Mouse (Mus musculus): Measurements from ENCODE around the gene Zbtb32. TPM values are rescaled to one million over a fixed set of nuclear protein-coding genes. Genes with fewer than 3 reads are reported as not detected.
A peak's percentile ranks its signal among the peaks of the same experiment; 100 is the strongest.

Zbtb32 gene
- polyA plus RNA-seq, 1 experiment from 2014 or later: 0.27 TPM

GRCm38 (mm10) chr7:30572389-30572788 is 26.3 kb downstream of the Zbtb32 start:
- Histone ChIP-seq H3K36me3 (ENCODE audit: control insufficient read depth, insufficient read depth, low read length) (peaks cover 91% of the 10 kb centered on the region), H3K4me3 (ENCODE audit: low read depth, low read length) (no peak overlapping the region), H3K27me3 (ENCODE audit: control insufficient read depth, insufficient read depth, low read length) (no peaks in the 10 kb centered on the region), H3K9me3 (ENCODE audit: control insufficient read depth, low read depth, low read length) (no peaks in the 10 kb centered on the region), H3K4me1 (ENCODE audit: control insufficient read depth, insufficient read depth, low read length) (no peaks in the 10 kb centered on the region), H3K9ac (replicated peaks; ENCODE audit: low read depth, low read length) (no peak overlapping the region), H3K4me2 (replicated peaks; ENCODE audit: low read depth, low read length) (no peak overlapping the region), H3K27ac (ENCODE audit: low read length) (no peak overlapping the region)
- ATAC-seq (ENCODE audit: insufficient number of reproducible peaks, insufficient read depth, low FRiP score, low read depth): no peak
- WGBS: 88% methylated on average over 5 of the region's 5 CpGs

- 88% methylated on average over 11 of the region's 11 CpGs for WGBS
- H3K9me3 ChIP-seq (ENCODE audit: control insufficient read depth, low read depth, low read length): no peaks in the 10 kb centered on the region
- H3K27me3 ChIP-seq (ENCODE audit: control insufficient read depth, insufficient read depth, low read length): no peaks in the 10 kb centered on the region
These were observed 31.2 kb downstream of the Zbtb32 start for GRCm38 (mm10) chr7:30567555-30567954.

GRCm38 (mm10) chr7:30566033-30566432 is 32.7 kb downstream of the Zbtb32 start:
- Histone ChIP-seq H3K4me1 (ENCODE audit: control insufficient read depth, insufficient read depth, low read length) (no peaks in the 10 kb centered on the region), H3K9ac (replicated peaks; ENCODE audit: low read depth, low read length) (no peak overlapping the region)
- WGBS: 80% methylated on average over 9 of the region's 9 CpGs

More at GRCm38 (mm10) chr7:30567555-30567954, 31.2 kb downstream of the Zbtb32 start:
- ATAC-seq (ENCODE audit: insufficient number of reproducible peaks, insufficient read depth, low FRiP score, low read depth): no peak
- H3K4me1 ChIP-seq (ENCODE audit: control insufficient read depth, insufficient read depth, low read length): no peaks in the 10 kb centered on the region
- H3K27ac ChIP-seq (ENCODE audit: low read length): no peak overlapping the region
- H3K4me3 ChIP-seq (ENCODE audit: low read depth, low read length): no peak overlapping the region
- no peak overlapping the region for H3K4me2 ChIP-seq (replicated peaks; ENCODE audit: low read depth, low read length)
- H3K9ac ChIP-seq (replicated peaks; ENCODE audit: low read depth, low read length): no peak overlapping the region
- peaks cover 58% of the 10 kb centered on the region for H3K36me3 ChIP-seq (ENCODE audit: control insufficient read depth, insufficient read depth, low read length)

GRCm38 (mm10) chr7:30564970-30565571 is 33.6 kb downstream of the Zbtb32 start, which contains the start of gene Igflr1:
Gene Igflr1 (plus strand): TSS chr7:30565427.
- 0 out of 2 replicates have a peak within 1 kb of the TSS, but pooled peaks have one; percentile 59 for H3K4me3 ChIP-seq (ENCODE audit: low read depth, low read length)
- H3K9ac ChIP-seq (replicated peaks; ENCODE audit: low read depth, low read length): no peak within 1 kb of the TSS
- no peak for ATAC-seq (ENCODE audit: insufficient number of reproducible peaks, insufficient read depth, low FRiP score, low read depth)
- H3K9me3 ChIP-seq (ENCODE audit: control insufficient read depth, low read depth, low read length): no peaks in the 10 kb centered on the region
- H3K27me3 ChIP-seq (ENCODE audit: control insufficient read depth, insufficient read depth, low read length): no peaks in the 10 kb centered on the region
- 95% methylated on average over 12 of the region's 12 CpGs for WGBS
- no peaks in the 10 kb centered on the region for H3K4me1 ChIP-seq (ENCODE audit: control insufficient read depth, insufficient read depth, low read length)
- no peak within 1 kb of the TSS for H3K27ac ChIP-seq (ENCODE audit: low read length)
- H3K4me2 ChIP-seq (replicated peaks; ENCODE audit: low read depth, low read length): no peak within 1 kb of the TSS
- H3K36me3 ChIP-seq (ENCODE audit: control insufficient read depth, insufficient read depth, low read length): peaks cover 35% of the 10 kb centered on the region

More at GRCm38 (mm10) chr7:30566033-30566432, 32.7 kb downstream of the Zbtb32 start:
- Histone ChIP-seq H3K4me2 (replicated peaks; ENCODE audit: low read depth, low read length) (no peak overlapping the region), H3K36me3 (ENCODE audit: control insufficient read depth, insufficient read depth, low read length) (peaks cover 45% of the 10 kb centered on the region), H3K9me3 (ENCODE audit: control insufficient read depth, low read depth, low read length) (no peaks in the 10 kb centered on the region), H3K27ac (ENCODE audit: low read length) (no peak overlapping the region), H3K4me3 (ENCODE audit: low read depth, low read length) (no peak overlapping the region), H3K27me3 (ENCODE audit: control insufficient read depth, insufficient read depth, low read length) (no peaks in the 10 kb centered on the region)
- no peak for ATAC-seq (ENCODE audit: insufficient number of reproducible peaks, insufficient read depth, low FRiP score, low read depth)

GRCm38 (mm10) chr7:30563906-30564280 is 34.8 kb downstream of the Zbtb32 start:
- WGBS: 25% methylated on average over 6 of the region's 6 CpGs
- ATAC-seq (ENCODE audit: insufficient number of reproducible peaks, insufficient read depth, low FRiP score, low read depth): no peak
- Histone ChIP-seq H3K4me2 (replicated peaks; ENCODE audit: low read depth, low read length) (peak overlapping the region; percentile 55), H3K27ac (ENCODE audit: low read length) (peak overlapping the region; percentile 96), H3K9me3 (ENCODE audit: control insufficient read depth, low read depth, low read length) (no peaks in the 10 kb centered on the region), H3K4me1 (ENCODE audit: control insufficient read depth, insufficient read depth, low read length) (0 out of 2 replicates have a peak, but pooled peaks cover 1% of the 10 kb centered on the region), H3K4me3 (ENCODE audit: low read depth, low read length) (peak overlapping the region; percentile 59), H3K9ac (replicated peaks; ENCODE audit: low read depth, low read length) (0 out of 2 replicates have a peak overlapping the region, but pooled peaks have one; percentile 21), H3K27me3 (ENCODE audit: control insufficient read depth, insufficient read depth, low read length) (no peaks in the 10 kb centered on the region), H3K36me3 (ENCODE audit: control insufficient read depth, insufficient read depth, low read length) (peaks cover 23% of the 10 kb centered on the region)

- Histone ChIP-seq H3K36me3 (ENCODE audit: control insufficient read depth, insufficient read depth, low read length) (peaks cover 17% of the 10 kb centered on the region), H3K9ac (replicated peaks; ENCODE audit: low read depth, low read length) (peak within 1 kb of the TSS; percentile 55), H3K9me3 (ENCODE audit: control insufficient read depth, low read depth, low read length) (no peaks in the 10 kb centered on the region), H3K27ac (ENCODE audit: low read length) (peak within 1 kb of the TSS; percentile 96), H3K4me3 (ENCODE audit: low read depth, low read length) (peak within 1 kb of the TSS; percentile 59), H3K4me2 (replicated peaks; ENCODE audit: low read depth, low read length) (peak within 1 kb of the TSS; percentile 77), H3K27me3 (ENCODE audit: control insufficient read depth, insufficient read depth, low read length) (no peaks in the 10 kb centered on the region), H3K4me1 (ENCODE audit: control insufficient read depth, insufficient read depth, low read length) (peaks cover 7% of the 10 kb centered on the region; the same call in 1 of the 2 replicates)
- peak; percentile 87 for ATAC-seq (ENCODE audit: insufficient number of reproducible peaks, insufficient read depth, low FRiP score, low read depth)
- WGBS: under 1% methylated on average over 45 of the region's 45 CpGs
These were observed 35.4 kb downstream of the Zbtb32 start, which contains the start of the genes U2af1l4, Gm49396 and Psenen for GRCm38 (mm10) chr7:30563117-30563905. Gene U2af1l4 (plus strand): TSS chr7:30563301. Gene Gm49396 (plus strand): TSS chr7:30563344. Gene Psenen (minus strand): TSS chr7:30563627.

GRCm38 (mm10) chr7:30562526-30563116 is 36.1 kb downstream of the Zbtb32 start:
- H3K27me3 ChIP-seq (ENCODE audit: control insufficient read depth, insufficient read depth, low read length): no peaks in the 10 kb centered on the region
- no peaks in the 10 kb centered on the region for H3K9me3 ChIP-seq (ENCODE audit: control insufficient read depth, low read depth, low read length)
- WGBS: under 1% methylated on average over 27 of the region's 27 CpGs
- H3K36me3 ChIP-seq (ENCODE audit: control insufficient read depth, insufficient read depth, low read length): peaks cover 15% of the 10 kb centered on the region
- peak overlapping the region; percentile 59 for H3K4me3 ChIP-seq (ENCODE audit: low read depth, low read length)
- ATAC-seq (ENCODE audit: insufficient number of reproducible peaks, insufficient read depth, low FRiP score, low read depth): no peak
- peak overlapping the region; percentile 77 for H3K4me2 ChIP-seq (replicated peaks; ENCODE audit: low read depth, low read length)
- peak overlapping the region; percentile 76 for H3K27ac ChIP-seq (ENCODE audit: low read length)
- peak overlapping the region; percentile 55 for H3K9ac ChIP-seq (replicated peaks; ENCODE audit: low read depth, low read length)
- H3K4me1 ChIP-seq (ENCODE audit: control insufficient read depth, insufficient read depth, low read length): peaks cover 11% of the 10 kb centered on the region; the same call in 1 of the 2 replicates

GRCm38 (mm10) chr7:30560296-30560695 is 38.4 kb downstream of the Zbtb32 start:
- 60% methylated on average over 2 of the region's 2 CpGs for WGBS
- Histone ChIP-seq H3K27ac (ENCODE audit: low read length) (no peak overlapping the region), H3K9ac (replicated peaks; ENCODE audit: low read depth, low read length) (no peak overlapping the region), H3K27me3 (ENCODE audit: control insufficient read depth, insufficient read depth, low read length) (no peaks in the 10 kb centered on the region), H3K4me3 (ENCODE audit: low read depth, low read length) (peak overlapping the region; percentile 68; the same call in 1 of the 2 replicates), H3K4me1 (ENCODE audit: control insufficient read depth, insufficient read depth, low read length) (peaks cover 11% of the 10 kb centered on the region; the same call in 1 of the 2 replicates), H3K4me2 (replicated peaks; ENCODE audit: low read depth, low read length) (peak overlapping the region; percentile 36), H3K9me3 (ENCODE audit: control insufficient read depth, low read depth, low read length) (no peaks in the 10 kb centered on the region), H3K36me3 (ENCODE audit: control insufficient read depth, insufficient read depth, low read length) (peaks cover 23% of the 10 kb centered on the region)
- ATAC-seq (ENCODE audit: insufficient number of reproducible peaks, insufficient read depth, low FRiP score, low read depth): no peak

All from stomach, embryonic 14.5 days (tissue).